Mouse (Mus musculus): Measurements from ENCODE around the gene Rps6ka5.

Rps6ka5 gene

GRCm38 (mm10) chr12:100533209-100533608 is 193.6 kb downstream of the Rps6ka5 start:
- in situ Hi-C loops (cut with MboI, MseI) = no loop called here

- in situ Hi-C loops (cut with MboI, MseI) = no loop called here
Observed at GRCm38 (mm10) chr12:100531740-100532139, 195.0 kb downstream of the Rps6ka5 start.

DNA sequence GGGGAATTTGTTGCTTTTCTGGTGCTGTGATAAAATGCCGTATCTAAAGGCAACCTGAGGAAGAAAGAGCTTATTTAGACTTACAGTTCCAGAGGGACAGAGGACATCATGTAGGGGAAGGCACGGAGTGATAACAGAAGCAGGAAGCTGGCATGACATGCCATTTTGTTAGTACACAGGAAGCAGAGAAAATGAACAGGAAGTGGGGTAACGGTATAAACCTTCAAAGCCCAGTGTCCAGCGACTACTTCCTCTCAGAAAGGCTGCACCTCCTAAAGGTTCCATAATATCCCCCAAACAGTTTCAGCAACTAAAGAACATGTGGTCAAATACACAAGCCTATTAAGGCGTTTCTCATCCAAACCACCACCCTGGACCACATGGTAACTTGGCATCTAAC is 195.9 kb downstream of the Rps6ka5 start:
- in situ Hi-C loops (cut with MboI, MseI) = no loop called here

DNA sequence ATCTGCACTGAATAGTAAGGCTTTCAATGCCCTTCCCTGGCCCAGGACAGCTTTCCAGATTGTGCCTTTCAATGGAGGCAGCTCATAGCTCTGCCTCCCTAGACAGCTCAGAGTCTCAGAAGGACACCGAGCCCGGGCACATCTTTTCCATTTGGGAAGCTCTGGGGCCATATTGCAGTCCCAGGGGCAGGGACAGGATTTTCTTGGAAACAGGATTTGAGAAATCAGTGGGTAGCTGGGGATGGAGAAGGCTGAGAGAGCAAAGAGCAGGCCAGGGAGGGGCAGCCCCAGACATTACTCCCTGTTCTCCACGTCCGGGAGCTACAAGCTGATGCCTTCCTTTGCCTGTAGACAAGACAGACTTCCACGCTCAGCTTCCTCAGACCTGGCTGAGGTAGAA is 197.1 kb downstream of the Rps6ka5 start:
- in situ Hi-C loops (cut with MboI, MseI) = no loop called here

DNA sequence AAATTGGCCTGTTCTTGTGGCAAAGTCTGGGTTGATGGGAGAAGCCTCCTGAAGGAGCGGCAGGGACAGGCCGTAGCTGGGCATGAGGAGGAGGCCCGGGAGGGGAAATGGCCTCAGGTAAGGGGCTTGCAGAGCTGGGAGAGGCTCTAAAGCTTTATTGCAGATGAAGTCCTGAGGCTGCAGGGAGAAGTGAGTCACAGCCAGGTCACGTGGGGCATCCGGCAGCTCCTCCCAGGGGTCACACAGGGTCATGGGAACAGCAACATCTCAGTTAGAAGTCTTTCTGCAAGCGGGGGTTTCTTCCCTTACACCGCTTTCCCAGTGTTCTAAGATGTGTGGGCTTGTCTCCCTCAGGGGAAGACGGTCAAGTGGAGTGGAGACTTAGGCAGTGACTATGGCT is 197.6 kb downstream of the Rps6ka5 start:
- in situ Hi-C loops (cut with MboI, MseI) = no loop called here

DNA sequence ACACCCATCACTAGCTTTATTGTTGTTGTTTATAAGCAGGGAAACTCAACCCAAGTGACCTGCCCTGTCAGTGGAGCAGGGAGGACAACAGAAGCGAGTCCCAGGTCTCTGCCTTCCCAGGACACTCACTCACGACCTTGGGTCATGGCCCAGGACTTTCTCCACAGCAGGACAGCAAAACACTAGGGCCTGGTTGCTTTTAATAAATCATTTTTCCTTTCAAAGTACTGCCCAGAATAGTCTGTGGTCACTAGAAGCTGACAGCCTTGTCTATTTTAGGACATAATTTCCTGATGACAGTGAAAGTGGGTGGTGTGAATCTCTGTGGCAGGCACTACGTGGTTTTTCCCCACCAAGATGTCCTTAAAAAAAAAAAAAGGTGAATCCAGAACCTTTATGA is 198.5 kb downstream of the Rps6ka5 start:
- in situ Hi-C loops (cut with MboI, MseI) = no loop called here

DNA sequence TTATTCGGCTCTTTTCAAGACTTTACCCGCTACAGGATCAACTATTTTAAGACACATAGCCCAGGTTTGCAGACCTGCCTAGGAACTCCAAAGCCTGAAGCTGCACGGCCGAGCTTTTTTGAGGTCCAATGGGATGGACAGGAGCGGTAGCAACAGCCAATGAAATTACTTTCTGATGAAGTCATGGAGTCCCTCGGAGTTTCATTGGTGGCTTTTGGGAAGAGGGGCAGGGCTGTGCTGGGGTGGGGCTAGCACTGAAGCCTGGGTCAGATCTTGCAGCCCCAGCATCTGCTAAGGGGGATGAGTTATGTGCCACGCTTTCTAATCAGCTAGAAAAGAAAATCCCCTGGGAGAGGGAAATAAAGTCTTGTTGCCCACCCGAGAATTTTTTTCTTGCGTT is 199.0 kb downstream of the Rps6ka5 start:
- in situ Hi-C loops (cut with MboI, MseI) = no loop called here

DNA sequence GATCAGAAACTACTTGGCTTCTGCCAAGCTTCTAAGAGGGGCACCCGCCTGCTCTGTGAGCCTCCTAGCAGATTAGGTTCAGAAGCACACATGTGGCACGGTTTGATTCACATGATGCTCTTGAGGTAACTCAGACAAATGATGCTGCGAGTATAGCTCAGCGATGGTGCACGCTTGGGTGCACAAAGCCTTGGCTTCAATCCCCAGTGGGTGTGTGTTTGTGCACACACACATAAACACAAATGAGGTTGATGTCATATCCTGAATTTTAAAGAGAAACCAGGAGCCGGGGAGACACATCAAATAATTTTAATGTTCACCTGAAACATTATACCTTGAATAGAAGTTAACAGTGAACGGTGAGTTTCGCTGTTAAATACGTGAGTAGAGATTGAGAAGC is 199.5 kb downstream of the Rps6ka5 start:
- in situ Hi-C loops (cut with MboI, MseI) = no loop called here

DNA sequence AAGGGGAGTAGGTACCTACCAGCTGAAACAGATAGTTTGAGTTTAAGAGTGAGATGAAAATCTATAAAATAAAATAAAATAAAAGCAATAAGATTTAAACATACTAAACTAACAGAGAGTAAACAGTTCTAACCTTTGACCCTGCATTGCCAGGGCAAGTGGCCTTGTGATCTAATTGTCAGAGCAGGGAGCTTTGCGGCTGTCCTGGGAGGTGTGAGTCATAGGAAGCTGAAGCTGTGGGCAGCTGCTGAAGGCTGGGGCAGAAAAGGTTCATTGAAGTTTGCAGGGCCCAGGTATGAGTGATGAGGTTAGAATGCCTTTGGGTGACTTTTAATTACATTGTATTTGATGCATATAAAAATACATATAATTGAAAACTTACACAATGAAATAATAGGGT is 200.8 kb downstream of the Rps6ka5 start:
- in situ Hi-C loops (cut with MboI, MseI) = no loop called here

DNA sequence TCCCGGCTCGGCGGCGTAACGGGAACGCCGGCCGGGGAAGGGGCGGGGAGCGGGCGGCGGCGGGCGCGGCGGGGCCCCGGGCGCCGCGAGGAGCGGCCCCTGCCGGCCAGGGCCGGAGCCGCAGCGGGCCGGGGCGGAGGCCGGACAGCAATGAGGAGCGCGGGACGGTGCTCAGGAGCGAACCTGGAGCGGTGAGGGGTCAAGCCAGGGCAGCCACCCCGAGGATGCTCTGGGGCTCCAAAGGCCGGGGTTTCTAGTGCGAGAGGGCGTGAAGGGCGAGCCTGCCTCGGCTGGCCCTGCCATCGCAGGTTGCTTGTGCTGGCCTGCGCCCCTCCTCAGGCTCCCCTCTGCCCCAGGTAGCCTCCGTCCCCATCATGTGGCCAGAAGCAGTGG is 206.0 kb downstream of the Rps6ka5 start, which contains the start of gene Ttc7b:
Gene Ttc7b (minus strand): TSS at position 33 of the 393 bp plus-strand sequence.
- in situ Hi-C loops (cut with MboI, MseI) = no loop called here

DNA sequence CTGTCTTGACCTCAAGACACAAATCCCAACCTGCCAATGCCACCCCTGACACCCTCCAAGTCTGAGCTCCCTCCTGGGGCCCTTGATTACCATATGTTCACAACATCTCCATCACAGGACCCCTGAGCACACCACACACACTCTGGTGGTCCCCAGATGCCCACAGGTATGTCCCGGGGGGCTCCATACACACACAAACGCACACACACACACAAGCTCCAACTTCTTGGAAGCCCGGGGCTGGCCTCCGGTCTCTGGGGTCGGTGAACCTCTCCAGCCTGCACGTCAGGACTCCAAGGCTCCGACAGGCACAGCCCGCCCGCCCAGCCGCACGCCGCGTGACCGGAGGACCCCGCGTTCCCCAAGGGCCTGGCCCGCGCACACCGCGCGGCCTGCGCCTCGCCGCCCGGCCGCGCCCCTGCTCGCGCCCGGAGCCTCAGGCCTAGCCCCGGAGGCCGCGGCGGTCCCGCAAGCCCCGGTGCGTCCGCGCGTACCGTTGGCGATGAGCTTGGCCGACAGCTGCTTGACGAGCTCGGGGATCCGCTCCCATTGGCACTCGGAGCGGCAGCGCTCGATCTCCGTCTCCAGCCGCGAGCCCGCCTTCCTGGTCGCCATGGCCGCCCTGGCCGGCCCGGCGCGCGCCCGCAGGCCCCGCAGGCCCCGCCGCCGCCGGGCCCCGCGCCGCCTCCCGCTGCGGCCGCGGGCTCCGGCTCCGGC is 206.5 kb downstream of the Rps6ka5 start:
- in situ Hi-C loops (cut with MboI, MseI) = no loop called here

GRCm38 (mm10) chr12:100519684-100520076 is 207.1 kb downstream of the Rps6ka5 start:
- in situ Hi-C loops (cut with MboI, MseI) = no loop called here

GRCm38 (mm10) chr12:100517371-100517770 is 209.4 kb downstream of the Rps6ka5 start:
- in situ Hi-C loops (cut with MboI, MseI) = no loop called here

DNA sequence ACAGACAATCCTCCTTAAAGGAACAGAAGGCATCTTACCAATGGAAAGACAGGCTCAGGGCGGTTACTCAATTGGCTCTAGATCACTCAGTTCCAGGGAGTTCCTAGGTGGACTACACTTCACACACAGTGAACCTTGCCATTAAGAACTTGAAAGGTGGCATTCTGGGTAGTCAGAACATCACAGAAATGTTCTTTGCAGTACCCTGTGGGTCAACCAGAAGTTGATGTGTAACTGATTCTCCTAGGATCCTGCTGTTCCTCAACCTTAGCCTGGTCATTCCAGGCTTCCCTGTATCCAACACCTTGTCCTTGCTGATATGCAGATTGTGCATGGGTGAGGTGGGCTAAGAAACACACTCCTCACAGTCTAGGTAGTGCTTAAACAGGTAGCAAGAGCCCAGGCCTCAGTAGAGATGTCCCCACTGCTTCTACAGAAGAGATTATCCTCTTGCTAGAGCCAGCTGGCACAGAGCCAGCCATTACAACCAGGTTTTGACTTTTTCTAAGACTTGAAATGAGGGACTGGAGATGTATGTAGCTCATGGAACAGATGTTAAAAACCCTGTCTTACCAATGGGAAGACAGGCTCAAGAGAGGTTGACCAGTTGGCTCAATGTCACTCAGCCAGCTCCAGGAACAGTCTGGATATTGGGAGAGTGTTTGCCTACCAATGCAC is 210.5 kb downstream of the Rps6ka5 start:
- in situ Hi-C loops (cut with MboI, MseI) = no loop called here

- in situ Hi-C loops (cut with MboI, MseI) = no loop called here
Observed at GRCm38 (mm10) chr12:100515493-100515892, 211.3 kb downstream of the Rps6ka5 start.

- in situ Hi-C loops (cut with MboI, MseI) = no loop called here
Observed at GRCm38 (mm10) chr12:100514611-100515010, 212.2 kb downstream of the Rps6ka5 start.

- in situ Hi-C loops (cut with MboI, MseI) = no loop called here
Observed at GRCm38 (mm10) chr12:100513131-100513530, 213.7 kb downstream of the Rps6ka5 start.

DNA sequence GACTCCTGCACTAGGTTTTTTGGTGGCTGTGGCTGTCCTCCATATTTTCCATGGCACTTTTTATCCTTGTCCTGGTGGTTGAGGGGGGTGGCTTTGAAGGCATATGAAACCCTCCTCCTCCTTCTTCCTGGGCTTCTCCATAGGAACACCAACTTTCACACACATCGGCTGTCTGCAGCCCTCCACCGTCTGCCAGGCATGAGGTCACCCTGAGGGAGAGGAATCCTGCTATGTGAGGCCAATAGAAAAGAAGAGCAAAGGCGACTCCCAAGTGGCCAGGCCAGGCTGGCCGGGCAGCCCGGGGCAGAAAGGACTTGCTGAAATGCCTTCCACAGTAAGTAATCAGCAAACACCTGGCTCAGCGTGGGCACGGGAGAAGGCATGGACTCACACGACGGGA is 214.1 kb downstream of the Rps6ka5 start:
- in situ Hi-C loops (cut with MboI, MseI) = no loop called here

- in situ Hi-C loops (cut with MboI, MseI) = loop anchor here (5.0 kb wide), 1 partner anchor 67 kb away; no protein-coding TSS in a partner anchor
Observed at GRCm38 (mm10) chr12:100509615-100510282, 217.0 kb downstream of the Rps6ka5 start.

DNA sequence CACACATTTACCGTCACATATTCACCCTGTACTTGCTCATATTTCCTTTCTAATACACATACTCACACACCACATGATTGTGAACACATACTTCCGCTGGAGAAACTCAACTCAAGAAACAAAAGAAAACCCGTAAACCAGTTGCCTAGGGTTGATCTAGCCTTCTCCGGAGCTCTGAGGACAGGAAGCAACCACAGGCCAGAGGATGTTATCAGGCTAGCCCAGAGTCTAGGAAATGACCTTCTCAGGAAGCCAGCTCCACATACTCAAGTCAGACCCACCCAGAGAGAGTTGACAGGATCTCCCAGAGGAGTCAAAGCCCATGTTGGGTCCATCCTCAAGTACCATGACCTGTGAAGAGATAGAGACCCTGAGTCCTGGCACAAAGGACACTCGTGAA is 218.1 kb downstream of the Rps6ka5 start:
- in situ Hi-C loops (cut with MboI, MseI) = loop anchor here (5.0 kb wide), 1 partner anchor 66 kb away; no protein-coding TSS in a partner anchor

GRCm38 (mm10) chr12:100505484-100505883 is 221.3 kb downstream of the Rps6ka5 start:
- in situ Hi-C loops (cut with MboI, MseI) = loop anchor here (5.0 kb wide), 1 partner anchor 63 kb away; no protein-coding TSS in a partner anchor

DNA sequence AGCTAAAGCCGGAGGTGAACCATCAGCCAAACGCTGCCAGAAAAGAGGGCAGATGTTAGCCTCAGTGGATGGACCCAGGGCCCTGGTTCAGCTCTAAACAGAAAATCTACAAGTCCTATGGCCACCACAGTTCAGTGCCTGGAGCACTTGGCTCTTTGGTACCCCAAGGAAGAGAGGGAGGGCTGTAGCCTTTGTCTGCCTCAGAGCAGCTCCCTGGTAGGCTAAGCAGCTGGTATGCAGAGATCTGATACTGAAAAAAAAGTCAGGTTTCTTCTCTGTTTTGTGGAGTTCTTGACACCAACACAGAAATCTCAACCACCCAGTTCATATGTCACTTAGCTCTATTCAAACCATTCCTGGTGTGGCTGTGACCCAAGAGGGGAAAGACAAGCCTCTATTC is 222.2 kb downstream of the Rps6ka5 start:
- in situ Hi-C loops (cut with MboI, MseI) = no loop called here

DNA sequence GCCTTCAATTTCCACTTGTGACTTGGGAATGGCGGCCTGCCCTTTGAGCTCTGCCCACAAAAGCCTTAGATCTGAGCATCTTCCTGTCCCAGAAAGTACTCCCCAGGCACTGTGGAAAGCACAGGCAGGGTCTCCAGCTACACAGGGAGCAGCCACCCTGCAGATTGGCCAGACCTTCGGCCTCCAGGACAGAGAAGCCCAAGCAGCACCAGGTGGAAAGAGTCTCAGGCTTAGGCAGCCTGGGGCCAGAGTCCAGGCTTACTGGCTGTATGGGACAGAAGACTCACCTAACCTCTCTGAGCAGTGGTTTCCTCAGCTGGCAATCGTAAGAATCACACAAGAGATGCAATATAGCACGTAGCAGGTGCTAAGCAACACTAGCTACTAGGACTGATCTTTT is 223.1 kb downstream of the Rps6ka5 start:
- in situ Hi-C loops (cut with MboI, MseI) = no loop called here

Measured in T-helper 2 cell (primary cell).